Mouse (Mus musculus) retina, adult 2 months (tissue): ENCODE measurements at regions not wholly inside any gene's neighbourhood (a gene's known extent, or its start where the extent isn't known, plus 50 kb on each side); places are given as distances from the start of the nearest gene placed in this dataset.

Source experiments
- DNase-seq: peaks from one replicate; pipeline ENCODE4 v3.0.0-alpha.2; 2012; ENCODE audit warnings: low read depth, low spot score

DNA sequence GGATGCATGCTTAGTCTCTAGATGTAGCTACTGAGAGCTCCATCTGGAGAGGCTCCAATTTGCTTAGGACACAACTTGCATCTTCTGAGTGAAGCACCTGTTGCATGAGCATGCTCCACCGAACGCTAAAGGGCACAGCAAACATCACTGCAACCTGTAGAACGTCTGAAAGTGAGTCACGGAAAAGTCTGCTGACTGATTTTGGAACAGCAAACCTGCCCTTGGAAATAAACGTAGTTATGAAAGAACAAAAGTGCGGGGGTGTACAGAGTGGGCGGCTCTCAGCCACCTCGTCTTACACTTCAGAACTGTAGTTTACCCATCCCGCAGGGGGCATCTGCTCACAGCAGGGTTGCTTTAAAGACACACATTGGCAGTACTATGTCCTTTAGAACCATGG is 97.0 kb upstream of the Rxylt1 start:
- no peak for DNase-seq

DNA sequence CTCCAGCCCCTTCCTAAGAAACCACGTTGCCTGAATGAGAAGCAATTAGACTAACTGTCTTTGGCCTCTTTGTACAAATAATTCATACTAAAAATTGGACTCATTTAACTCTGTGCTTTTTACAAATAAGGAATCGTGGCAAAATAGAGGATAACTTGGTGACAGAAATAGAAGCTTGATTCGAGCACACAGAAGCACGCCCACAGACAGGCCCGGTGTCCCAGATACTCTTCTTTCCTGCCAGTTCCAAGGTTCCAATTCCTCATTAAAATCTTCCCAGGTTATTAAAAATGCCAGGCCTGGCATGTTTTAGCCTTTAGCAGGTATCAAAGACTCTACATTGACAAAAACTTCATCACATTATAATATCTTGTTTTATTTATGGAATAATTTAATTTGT is 96.2 kb upstream of the Rxylt1 start:
- no peak for DNase-seq

DNA sequence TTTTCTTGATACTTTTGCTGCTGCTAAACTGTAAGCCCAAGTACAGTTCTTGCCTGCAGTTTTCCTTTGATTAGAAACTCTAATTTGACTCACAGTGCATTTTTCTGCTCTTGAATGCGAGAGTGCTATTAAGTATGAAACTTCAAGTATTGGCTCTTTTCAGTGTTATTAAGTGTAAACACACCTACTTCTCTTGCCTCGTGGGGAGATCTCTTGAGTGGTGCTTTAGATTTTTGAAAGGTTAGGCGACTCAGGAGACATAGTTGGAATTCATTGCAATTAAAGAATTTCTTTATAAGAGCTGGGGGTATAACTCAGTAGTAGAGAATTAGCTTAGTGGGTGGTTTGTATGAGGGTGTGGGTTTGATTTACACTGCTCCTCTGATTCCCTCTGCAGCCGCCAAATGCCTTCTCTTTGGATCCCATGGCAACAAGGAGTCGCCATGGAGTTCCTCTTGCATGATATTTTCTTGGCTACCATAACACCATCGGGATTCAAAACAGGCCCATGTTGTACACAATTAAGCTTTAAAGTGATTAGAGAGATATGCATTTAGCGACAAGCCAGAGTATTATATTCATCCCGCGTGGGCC is 88.1 kb upstream of the Rxylt1 start:
- DNase-seq, result no peak

DNA sequence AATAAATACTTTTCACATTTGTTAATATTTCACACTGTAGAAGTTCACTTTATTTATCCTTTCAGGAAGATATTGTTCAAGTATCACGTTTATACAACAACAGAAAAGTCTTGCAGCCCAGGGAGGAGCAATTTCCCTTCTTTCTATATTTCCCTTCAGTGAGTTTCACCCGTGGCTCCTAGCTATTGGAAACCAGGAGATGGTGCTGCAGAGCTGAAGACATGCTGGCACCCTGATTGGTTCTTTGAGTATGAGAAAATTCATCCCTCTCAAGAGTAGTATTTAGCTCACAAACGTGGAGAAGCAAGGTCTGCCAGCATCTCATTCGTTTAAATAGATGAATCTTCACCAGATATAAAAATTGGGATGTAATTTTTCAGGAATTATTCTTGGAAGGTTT is 85.9 kb upstream of the Rxylt1 start:
- DNase-seq, result no peak

DNA sequence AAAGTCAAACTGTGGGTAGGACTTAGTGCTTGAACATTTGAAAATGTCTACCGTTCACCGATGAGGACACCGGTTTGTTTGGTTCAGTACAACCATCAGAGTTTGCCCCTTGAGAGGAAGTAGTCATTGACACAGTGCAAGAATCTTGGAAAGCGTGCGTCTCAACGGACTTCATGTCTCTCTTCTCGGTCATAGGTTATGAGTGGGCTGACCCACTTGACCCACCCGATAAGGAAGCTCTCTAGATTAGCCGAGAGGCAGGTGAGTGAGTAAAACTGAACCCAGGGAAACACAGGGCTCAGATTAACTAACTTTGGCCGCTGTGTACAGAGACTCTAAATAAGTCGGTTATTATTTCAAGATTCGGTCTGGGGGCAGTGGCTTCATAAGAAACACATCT is 51.9 kb upstream of the Rxylt1 start:
- DNase-seq, result no peak

DNA sequence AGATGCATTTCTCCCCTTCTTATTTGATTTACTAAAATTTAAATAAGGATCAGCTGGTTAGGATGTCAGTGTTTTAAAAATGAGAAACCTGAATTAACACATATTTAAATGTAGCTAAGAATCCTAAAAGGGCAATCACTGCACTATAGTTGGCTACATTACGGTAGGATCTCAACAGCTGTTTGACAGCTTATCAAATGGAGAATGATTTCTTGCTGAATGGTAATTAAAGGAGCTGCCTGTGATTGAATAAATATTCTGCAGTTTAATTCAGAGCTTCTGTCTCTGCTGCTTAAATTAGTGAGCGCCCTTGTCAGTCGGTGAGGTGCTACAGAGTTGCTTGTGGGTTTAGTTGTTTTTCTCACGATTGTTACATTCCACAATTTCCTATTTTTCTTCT is 51.4 kb upstream of the Rxylt1 start:
- no peak for DNase-seq
